Mouse (Mus musculus) urinary bladder, postnatal 10 days (tissue): Measurements from ENCODE around the gene Aox1.
"Not testable (repeated sequence)": the region's sequence is repeated elsewhere in the genome, so short reads cannot be mapped to it uniquely, and the experiment has no call there.

Experiments used
- DNase-seq: peaks from one replicate; pipeline ENCODE4 v3.0.0; 2022; ENCODE audit warnings: low spot score

Aox1 gene

DNA sequence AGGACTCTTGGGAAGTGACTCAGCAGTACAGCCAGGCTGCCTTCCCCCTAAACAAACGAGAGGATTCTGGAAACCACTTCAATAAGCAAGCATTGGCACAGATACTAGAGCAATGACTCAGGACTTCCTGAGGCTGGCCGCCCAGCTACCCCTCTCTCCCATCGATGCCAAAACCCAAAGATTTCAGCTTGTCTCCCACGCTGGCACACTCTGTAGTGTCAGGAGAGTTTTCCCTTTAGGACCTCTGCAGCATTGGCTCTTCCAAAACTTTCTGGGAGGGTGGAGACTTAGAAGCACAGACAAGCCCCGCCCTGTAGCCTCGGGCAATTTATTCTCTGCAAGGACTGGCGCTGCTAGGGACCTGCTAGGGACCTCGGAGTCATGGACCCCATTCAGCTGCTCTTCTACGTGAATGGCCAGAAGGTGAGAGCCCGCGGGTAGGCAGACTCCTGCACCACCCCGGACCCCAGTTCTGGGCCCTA, at the start of gene Aox1:
TSS of gene Aox1 (plus strand) at position 296 of the 482 bp plus-strand sequence.
- no peak for DNase-seq

DNA sequence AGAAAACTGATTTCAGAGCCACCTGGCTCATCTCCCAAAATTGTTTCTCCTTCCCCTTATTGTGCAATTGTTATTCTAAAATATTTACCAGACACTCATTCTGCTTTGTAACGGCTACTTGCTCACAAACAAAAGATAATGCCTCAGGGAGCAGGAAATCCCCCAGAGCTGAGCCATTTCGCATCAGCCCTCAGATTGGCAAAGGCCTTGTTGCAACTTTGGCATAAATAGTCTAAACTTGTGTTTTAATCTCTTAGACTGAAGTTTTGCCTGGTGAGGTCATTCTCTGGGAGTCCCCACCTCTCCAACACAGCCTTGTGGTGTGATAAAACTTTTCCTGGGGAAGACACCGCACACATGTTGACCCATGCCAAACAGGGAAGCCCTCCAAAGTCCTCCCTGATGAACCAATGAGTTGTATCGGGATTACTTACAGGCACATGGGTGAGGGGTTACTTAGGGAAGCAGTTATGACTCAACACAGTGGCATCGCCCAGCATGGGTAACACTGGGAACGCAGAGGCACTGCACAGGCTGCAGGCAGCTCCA, 40.6 kb upstream of the Aox1 start:
- DNase-seq = no peak

DNA sequence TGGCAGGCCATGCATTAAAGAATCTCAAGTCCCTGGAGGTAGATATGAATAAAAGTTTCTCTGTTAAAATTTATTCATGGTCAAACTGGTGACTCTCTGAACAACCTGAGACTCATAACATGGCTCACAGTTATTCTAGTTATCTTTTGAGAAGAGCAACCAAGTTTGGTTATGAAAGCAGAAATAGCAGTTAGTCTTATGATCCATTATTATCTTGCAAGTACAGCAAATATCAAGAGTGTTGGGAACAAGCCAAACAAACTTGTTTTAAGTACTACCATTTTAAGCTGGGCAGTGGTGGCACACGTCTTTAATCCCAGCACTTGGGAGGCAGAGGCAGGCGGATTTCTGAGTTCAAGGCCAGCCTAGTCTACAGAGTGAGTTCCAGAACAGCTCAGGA, 38.5 kb upstream of the Aox1 start:
- no peak for DNase-seq

GRCm38 (mm10) chr1:57995432-57996132, 34.1 kb upstream of the Aox1 start, which contains the start of gene Sgo2a:
TSS of gene Sgo2a (plus strand) at chr1:57995971.
- DNase-seq = peak; percentile 73

DNA sequence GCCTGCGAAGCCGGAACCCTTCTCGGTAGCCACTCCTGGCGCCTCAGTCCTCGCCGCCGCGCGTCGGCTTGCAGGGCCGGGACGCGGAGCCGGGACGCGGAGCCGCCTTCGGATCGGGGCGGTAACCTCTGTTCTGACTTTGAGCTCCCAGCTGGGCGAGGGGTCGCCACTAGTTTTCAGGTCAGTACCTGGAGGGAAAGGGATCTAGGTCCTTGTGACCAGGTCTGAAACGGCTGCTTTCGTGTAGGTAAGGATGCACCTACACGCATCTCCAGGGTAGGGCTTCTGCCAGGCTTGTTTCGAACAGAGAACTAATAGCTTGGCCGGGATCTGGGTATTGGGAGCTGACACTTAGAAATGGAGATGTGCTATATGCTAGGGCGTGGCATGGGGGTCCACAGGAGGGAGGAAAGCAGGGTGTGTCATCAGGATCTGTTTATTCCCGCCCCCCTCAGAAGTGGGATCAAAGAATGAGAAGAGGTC, 33.6 kb upstream of the Aox1 start:
- no peak for DNase-seq

DNA sequence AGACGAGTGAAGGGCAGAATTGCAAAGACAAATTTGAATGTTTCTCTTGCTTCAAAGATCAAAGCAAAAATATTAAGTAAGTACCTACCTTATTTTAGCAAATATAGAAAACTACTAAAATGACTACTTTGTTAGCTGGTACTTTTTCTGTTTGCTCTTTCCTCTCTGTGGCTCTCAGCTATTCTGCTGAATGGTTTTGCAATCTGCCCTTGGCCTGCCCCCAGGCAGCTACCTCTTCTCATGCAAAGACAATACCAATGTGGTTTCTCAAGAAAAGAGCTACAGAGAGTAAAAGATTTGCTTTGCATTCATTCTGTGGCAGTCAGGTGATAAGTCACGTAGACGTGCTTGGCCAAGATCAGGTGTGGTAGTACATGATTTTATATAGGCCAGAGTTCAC, 31.6 kb upstream of the Aox1 start:
- DNase-seq = no peak

GRCm38 (mm10) chr1:58006388-58006787, 23.3 kb upstream of the Aox1 start:
- DNase-seq = not testable (repeated sequence)

GRCm38 (mm10) chr1:58018856-58019255, 10.9 kb upstream of the Aox1 start, which contains the start of gene Kctd18:
TSS of gene Kctd18 (minus strand) at chr1:58018956.
- no peak for DNase-seq

- DNase-seq = no peak
These were observed 2.0 kb upstream of the Aox1 start for GRCm38 (mm10) chr1:58027707-58028106.

GRCm38 (mm10) chr1:58030156-58030871, 583 bp downstream of the Aox1 start:
- DNase-seq = peak; percentile 14

DNA sequence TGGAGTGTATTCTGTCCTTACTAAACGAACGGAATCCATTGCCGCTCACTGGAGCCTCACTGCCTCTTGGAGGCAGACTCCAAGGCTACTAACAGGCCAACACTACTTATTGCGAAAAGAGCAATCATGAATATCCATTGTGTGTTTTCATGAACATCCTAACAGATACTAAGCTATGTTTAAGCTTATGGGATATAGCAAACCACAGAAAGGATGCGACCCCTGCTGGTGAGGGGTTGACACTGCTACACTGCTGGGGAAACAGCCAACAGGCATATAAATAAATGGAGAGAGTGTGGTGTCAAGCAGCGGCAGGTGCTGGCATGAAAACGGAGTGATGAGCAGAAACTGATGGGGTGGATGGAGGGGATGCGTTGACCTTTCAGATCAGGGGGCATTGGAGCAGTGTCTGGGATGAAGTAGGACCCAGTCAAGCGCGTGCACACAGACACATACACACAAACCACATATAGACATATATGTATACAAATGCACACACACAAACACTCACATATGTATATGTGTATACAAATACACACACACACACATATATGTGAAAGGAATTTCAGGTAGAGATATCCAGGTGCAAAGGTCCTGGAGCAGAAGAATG, 1.5 kb downstream of the Aox1 start:
- no peak for DNase-seq

DNA sequence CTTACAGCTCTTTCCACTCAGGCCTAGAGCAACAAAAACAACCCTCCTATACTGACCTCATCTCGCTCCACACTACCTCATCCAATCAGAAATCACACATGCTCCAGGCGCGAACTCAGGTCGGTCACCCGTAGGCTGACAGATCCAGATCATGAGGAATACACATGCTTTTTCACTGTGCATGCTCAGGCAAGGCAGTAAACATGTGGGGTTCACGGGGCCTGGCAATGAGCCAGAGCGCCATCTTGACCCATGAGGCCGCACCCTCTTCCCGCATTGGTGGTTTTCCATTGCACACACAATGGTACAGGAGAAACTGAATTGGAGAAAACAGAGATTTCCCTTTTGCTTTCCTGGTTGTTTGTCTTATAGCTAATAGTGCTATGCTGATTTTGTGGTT, 7.6 kb downstream of the Aox1 start:
- DNase-seq = not testable (repeated sequence)

- no peak for DNase-seq
These were observed 15.3 kb downstream of the Aox1 start for GRCm38 (mm10) chr1:58045076-58045475.

- no peak for DNase-seq
These were observed 15.8 kb downstream of the Aox1 start for GRCm38 (mm10) chr1:58045546-58045945.

- DNase-seq = no peak
These were observed 17.1 kb downstream of the Aox1 start for GRCm38 (mm10) chr1:58046721-58047290.

- DNase-seq = no peak
These were observed 19.4 kb downstream of the Aox1 start for GRCm38 (mm10) chr1:58049126-58049525.

DNA sequence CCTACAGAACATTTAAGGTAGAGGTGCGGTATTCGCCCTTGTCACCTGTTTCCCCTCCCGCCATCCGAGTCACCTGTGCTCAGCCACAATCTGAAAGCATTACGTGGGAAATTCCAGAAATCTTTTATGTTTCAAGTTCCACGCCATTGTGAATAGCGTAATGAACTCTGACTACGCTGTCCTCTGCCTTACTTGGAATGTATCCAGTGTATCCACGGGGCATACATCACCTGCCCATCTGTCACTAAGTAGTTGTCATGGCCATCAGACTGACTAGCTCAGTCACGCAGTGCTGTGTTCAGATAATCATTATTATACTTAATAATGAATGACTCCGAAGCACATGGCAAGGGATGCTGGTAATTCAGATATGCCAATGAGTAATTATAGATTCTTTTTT, 25.9 kb downstream of the Aox1 start:
- DNase-seq = no peak

GRCm38 (mm10) chr1:58056074-58056807, 26.5 kb downstream of the Aox1 start:
- DNase-seq = no peak

DNA sequence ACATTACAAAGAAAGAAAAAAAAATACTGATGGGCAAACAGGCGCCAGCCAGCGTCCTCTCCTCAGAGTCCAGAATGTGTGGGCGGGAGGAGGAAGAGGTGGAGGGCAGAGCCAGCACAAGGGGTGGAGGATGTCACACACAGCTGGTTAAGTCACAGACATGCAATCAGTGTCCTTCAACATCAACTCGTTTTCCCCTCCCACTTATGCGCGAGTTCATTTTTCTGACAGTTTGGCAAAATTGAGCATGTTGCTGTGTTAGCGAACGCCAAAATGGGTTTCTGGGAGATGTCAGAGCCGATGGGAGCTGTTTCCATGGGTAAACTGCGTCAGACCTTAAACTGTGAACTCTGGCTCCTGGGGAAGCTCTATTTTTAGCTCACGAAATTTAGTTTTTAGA, 27.2 kb downstream of the Aox1 start:
- DNase-seq = no peak

DNA sequence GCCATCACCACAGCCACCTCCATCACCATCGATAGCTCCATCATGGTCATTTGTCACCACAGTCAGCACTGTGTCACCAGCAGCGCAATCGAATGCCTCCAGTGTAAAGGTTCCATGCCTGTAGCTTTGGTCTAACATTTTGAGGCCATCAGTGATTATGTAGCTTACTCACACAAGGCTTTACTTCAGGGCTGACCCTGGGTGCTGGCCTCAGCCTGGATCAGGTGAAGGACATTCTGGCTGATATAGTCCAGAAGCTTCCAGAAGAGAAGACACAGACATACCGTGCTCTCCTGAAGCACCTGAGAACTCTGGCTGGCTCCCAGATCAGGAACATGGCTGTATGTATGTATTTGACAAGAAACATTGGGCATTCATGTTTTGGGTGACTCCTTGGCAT, 29.1 kb downstream of the Aox1 start:
- no peak for DNase-seq

- no peak for DNase-seq
These were observed 32.4 kb downstream of the Aox1 start for GRCm38 (mm10) chr1:58062131-58062530.
